Mouse (Mus musculus) heart, postnatal 25 days (tissue): Measurements from ENCODE around the gene Vdac1. TPM values are rescaled to one million over a fixed set of nuclear protein-coding genes. Genes with fewer than 3 reads are reported as not detected.

Experiments
- total RNA-seq, 2 experiments: library from RNA; stranded (reverse); gene quantifications; 2 replicates each; pipeline ENCODE4 v1.2.3; 2021

Gene Vdac1
- total RNA-seq, 2 experiments from 2014 or later = 1,015 to 1,076 TPM

Other genes with a start within 250 kb of the Vdac1 start
- not detected for gene Olfr1373, start 215.3 kb upstream of the Vdac1 start, total RNA-seq
- gene Olfr1371, start 146.9 kb upstream of the Vdac1 start, total RNA-seq = not detected
- 100 to 1,000 TPM; 236 to 255 TPM for gene Skp1a, start 128.9 kb upstream of the Vdac1 start, total RNA-seq
- gene Tcf7, start 77.8 kb upstream of the Vdac1 start, total RNA-seq = under 1 TPM; 0.70 to 0.75 TPM
- gene 9530068E07Rik, start 35.6 kb downstream of the Vdac1 start, total RNA-seq = 10 to 100 TPM; 72.8 to 79.0 TPM